In genomic region chr14:90232661-90233060, GRCm38 (mm10) we compare ENCODE assay signal across 18 mouse cellular contexts.
"Had no signal": no experiment of that assay in that cellular context is flagged by ENCODE, and none has a peak within 500 bp of the region (broad histone marks: within the 10 kb centered on the region; RNA-seq: fewer than 3 reads in every experiment).

No protein-coding gene starts in this region.

- H3K27me3 ChIP-seq: liver, embryonic 12.5 days; midbrain, embryonic 12.5 days; midbrain, embryonic 15.5 days had no signal

- H3K4me3 ChIP-seq: liver, embryonic 12.5 days; midbrain, embryonic 10.5 days; midbrain, embryonic 12.5 days; midbrain, embryonic 15.5 days; myocyte had no signal

- ATAC-seq: liver, embryonic 12.5 days; midbrain, embryonic 15.5 days had no signal

- H3K9me3 ChIP-seq: liver, embryonic 12.5 days; midbrain, embryonic 10.5 days; midbrain, embryonic 12.5 days; midbrain, embryonic 15.5 days had no signal

- DNase-seq: lung, adult 18-20 months; lung, embryonic 14.5 days; lung, postnatal 10 days; lung, postnatal 4 days; retina, postnatal 1 day; right cerebral cortex, adult 18-20 months; right cerebral cortex, postnatal 25 days; right cerebral cortex, postnatal 4 days; spleen, adult 18-20 months; thymus, adult 18-20 months; thymus, postnatal 14 days; thymus, postnatal 36 days had no signal

- H3K4me1 ChIP-seq: liver, embryonic 12.5 days; midbrain, embryonic 10.5 days; midbrain, embryonic 12.5 days; midbrain, embryonic 15.5 days had no signal

- H3K9ac ChIP-seq: liver, embryonic 12.5 days; liver, embryonic 14.5 days; lung, embryonic 14.5 days; midbrain, embryonic 12.5 days; midbrain, embryonic 15.5 days had no signal

- H3K4me2 ChIP-seq: liver, embryonic 12.5 days; lung, embryonic 14.5 days; midbrain, embryonic 12.5 days; midbrain, embryonic 15.5 days had no signal

- H3K27ac ChIP-seq: liver, embryonic 12.5 days; liver, embryonic 14.5 days; midbrain, embryonic 10.5 days; midbrain, embryonic 12.5 days; midbrain, embryonic 15.5 days had no signal

- H3K36me3 ChIP-seq: liver, embryonic 12.5 days; midbrain, embryonic 10.5 days; midbrain, embryonic 12.5 days; midbrain, embryonic 15.5 days had no signal
